Mouse (Mus musculus): ENCODE data around the gene Cmc4. TPM values are rescaled to one million over a fixed set of nuclear protein-coding genes. Genes with fewer than 3 reads are reported as not detected.

Cmc4 gene
- total RNA-seq (2023), result 1 to 10 TPM; 3.7 to 5.9 TPM

GRCm38 (mm10) chrX:75415936-75416785 lies at the start of gene Cmc4, which contains the start of the genes Mtcp1 and Brcc3:
Gene Cmc4, minus strand, starts transcription at chrX:75416584.
Gene Mtcp1, minus strand, starts transcription at chrX:75416588.
Gene Brcc3, plus strand, starts transcription at chrX:75416628.

GRCm38 (mm10) chrX:75382195-75382771 lies 34.1 kb downstream of the Cmc4 start, which contains the start of the genes Fundc2 and F8:
Gene Fundc2, plus strand, starts transcription at chrX:75382399.
Gene F8, minus strand, starts transcription at chrX:75382615.

Other genes with a start within 250 kb of the Cmc4 start
- gene Fundc2, start 34.2 kb downstream of the Cmc4 start, total RNA-seq (2023), result 10 to 100 TPM in 1 of 2 experiments, 1 to 10 TPM in 1; 8.6 to 11.2 TPM
- under 1 TPM; 0.15 to 0.29 TPM for gene F8, start 34.0 kb downstream of the Cmc4 start, total RNA-seq (2023)
- gene Mtcp1, start within 50 bp of the Cmc4 start, total RNA-seq (2023), result 1 to 10 TPM; 5.3 to 6.4 TPM
- 10 to 100 TPM; 13.9 to 14.3 TPM for gene Brcc3, start within 50 bp of the Cmc4 start, total RNA-seq (2023)
- 10 to 100 TPM; 48.2 to 50.2 TPM for gene Vbp1, start 97.7 kb upstream of the Cmc4 start, total RNA-seq (2023)
- gene Rab39b, start 161.6 kb upstream of the Cmc4 start, total RNA-seq (2023), result not detected

Measured in neutrophil, adult 59 days (primary cell).